Mouse (Mus musculus) midbrain, postnatal 0 days (tissue): ENCODE data around the gene Ttc41. TPM values are rescaled to one million over a fixed set of nuclear protein-coding genes. Genes with fewer than 3 reads are reported as not detected.

Experiments
- ATAC-seq: fragments of 200-750 bp; cut with Nextera tagmentation; 2 replicates; pipeline ENCODE4 v1.8.0; 2017; ENCODE audit warnings: moderate number of reproducible peaks, mild to moderate bottlenecking, moderate TSS enrichment, moderate library complexity; ENCODE audit not compliant: low FRiP score
- DNase-seq: peaks from one replicate; pipeline ENCODE4 v3.0.0-alpha.2; 2015; ENCODE audit warnings: low spot score
- H3K27ac ChIP-seq: fragments of 300-500 bp; sonication (generic); 2 replicates; pipeline ENCODE4 v1.5.1; 2014; ENCODE audit warnings: low read depth, mild to moderate bottlenecking, low read length, mixed read lengths
- H3K27me3 ChIP-seq: fragments of 300-500 bp; sonication (generic); 2 replicates; pipeline ENCODE4 v1.6.1; 2014; ENCODE audit warnings: low read length, control low read depth, mixed read lengths; ENCODE audit not compliant: insufficient read depth
- H3K36me3 ChIP-seq: fragments of 300-500 bp; sonication (generic); 2 replicates; pipeline ENCODE4 v1.6.1; 2014; ENCODE audit warnings: low read length, control low read depth, mixed read lengths; ENCODE audit not compliant: insufficient read depth
- H3K4me1 ChIP-seq: fragments of 300-500 bp; sonication (generic); 2 replicates; pipeline ENCODE4 v1.6.1; 2014; ENCODE audit warnings: mild to moderate bottlenecking, control low read depth, antibody characterized with exemption, low read length, mixed read lengths; ENCODE audit not compliant: insufficient read depth
- H3K4me2 ChIP-seq: fragments of 300-500 bp; sonication (generic); 2 replicates; pipeline ENCODE4 v1.6.1; 2014; ENCODE audit warnings: low read depth, mild to moderate bottlenecking, low read length, mixed read lengths; ENCODE audit not compliant: poor library complexity, severe bottlenecking
- H3K4me3 ChIP-seq: fragments of 300-500 bp; sonication (generic); 2 replicates; pipeline ENCODE4 v1.5.1; 2014; ENCODE audit warnings: low read depth, mild to moderate bottlenecking, low read length, moderate library complexity
- H3K9ac ChIP-seq: fragments of 300-500 bp; sonication (generic); replicated peaks from 2 replicates; pipeline ENCODE4 v1.6.1; 2014; ENCODE audit warnings: mild to moderate bottlenecking, low read length, moderate library complexity, mixed read lengths; ENCODE audit not compliant: poor library complexity, severe bottlenecking
- H3K9me3 ChIP-seq: fragments of 300-500 bp; sonication (generic); 2 replicates; pipeline ENCODE4 v1.6.1; 2016; ENCODE audit warnings: low read length, control low read depth
- CTCF ChIP-seq: IDR thresholded peaks from 2 replicates; pipeline ENCODE4 v1.5.1; 2016; ENCODE audit warnings: antibody characterized with exemption, mild to moderate bottlenecking
- WGBS: fragments of 180-500 bp; shearing (Covaris S2); extraction: QIAGEN DNeasy Blood & Tissue Kit; methylation state at CpG from one replicate; pipeline ENCODE4 v1.1.7; 2014; 5-methylcytosine and 5-hydroxymethylcytosine counted together
- polyA plus RNA-seq: library from polyadenylated mRNA; unstranded; fragments of >200 nt; fragmentation: Nextera tagmentation; extraction: Ambion mirVana; gene quantifications from 2 replicates; pipeline ENCODE4 v1.2.1, GENCODE M21; 2015
- total RNA-seq: library from RNA; depleted of rRNA; stranded (reverse); fragments of >200 nt; gene quantifications from 2 replicates; pipeline ENCODE4 v1.2.3, GENCODE M21; 2014

The Ttc41 gene
- total and polyA plus RNA-seq, 2 experiments from 2014 or later = 1.6 to 1.8 TPM

GRCm38 (mm10) chr10:86705922-86706752 is 526 bp downstream of the Ttc41 start:
- Histone ChIP-seq H3K36me3 (peaks cover 14% of the 10 kb centered on the region), H3K27me3 (no peaks in the 10 kb centered on the region), H3K9ac (peak overlapping the region; percentile 60), H3K4me1 (peaks cover 6% of the 10 kb centered on the region; the same call in 1 of the 2 replicates), H3K27ac (peak overlapping the region; percentile 91), H3K9me3 (no peaks in the 10 kb centered on the region), H3K4me2 (peak overlapping the region; percentile 62), H3K4me3 (peak overlapping the region; percentile 76)
- ATAC-seq (peak; percentile 90), DNase-seq (no peak)
- WGBS = 3% methylated on average over 33 of the region's 33 CpGs
- no peak for TF ChIP-seq CTCF

- Histone ChIP-seq H3K9ac (0 out of 2 replicates have a peak overlapping the region, but pooled peaks have one; percentile 60), H3K27ac (no peak overlapping the region; the same call in 1 of the 2 replicates), H3K9me3 (no peaks in the 10 kb centered on the region), H3K36me3 (peaks cover 7% of the 10 kb centered on the region), H3K4me2 (peak overlapping the region; percentile 62; the same call in 1 of the 2 replicates), H3K4me3 (no peak overlapping the region), H3K27me3 (no peaks in the 10 kb centered on the region), H3K4me1 (peaks cover 6% of the 10 kb centered on the region; the same call in 1 of the 2 replicates)
- ATAC-seq = no peak
- TF ChIP-seq CTCF = no peak
- no peak for DNase-seq
- WGBS = 86% methylated on average over 3 of the region's 3 CpGs
Observed at GRCm38 (mm10) chr10:86707134-86707533, 1.5 kb downstream of the Ttc41 start.

- TF ChIP-seq CTCF = no peak
Observed at GRCm38 (mm10) chr10:86712156-86712555, 6.5 kb downstream of the Ttc41 start.

GRCm38 (mm10) chr10:86727548-86727980 is 22.0 kb downstream of the Ttc41 start:
- DNase-seq (peak; percentile 47), ATAC-seq (peak; percentile 80)
- Histone ChIP-seq H3K9ac (no peak overlapping the region), H3K27ac (0 out of 2 replicates have a peak overlapping the region, but pooled peaks have one; percentile 44), H3K27me3 (no peaks in the 10 kb centered on the region), H3K4me3 (peak overlapping the region; percentile 22), H3K4me1 (0 out of 2 replicates have a peak, but pooled peaks cover 3% of the 10 kb centered on the region), H3K36me3 (no peaks in the 10 kb centered on the region), H3K9me3 (no peaks in the 10 kb centered on the region), H3K4me2 (peak overlapping the region; percentile 42)
- TF ChIP-seq CTCF = no peak
- 6% methylated on average over 12 of the region's 12 CpGs for WGBS

More at GRCm38 (mm10) chr10:86712156-86712555, 6.5 kb downstream of the Ttc41 start:
- H3K4me2 ChIP-seq = no peak overlapping the region
- DNase-seq (no peak), ATAC-seq (no peak)
- no peaks in the 10 kb centered on the region for H3K9me3 ChIP-seq
- H3K27me3 ChIP-seq = no peaks in the 10 kb centered on the region
- no peak overlapping the region for H3K4me3 ChIP-seq
- H3K36me3 ChIP-seq = no peaks in the 10 kb centered on the region
- WGBS = 64% methylated on average over 3 of the region's 3 CpGs
- H3K9ac ChIP-seq = no peak overlapping the region
- no peak overlapping the region for H3K27ac ChIP-seq
- H3K4me1 ChIP-seq = no peaks in the 10 kb centered on the region

GRCm38 (mm10) chr10:86728176-86728575 is 22.6 kb downstream of the Ttc41 start:
- Histone ChIP-seq H3K9ac (no peak overlapping the region), H3K36me3 (no peaks in the 10 kb centered on the region), H3K27me3 (no peaks in the 10 kb centered on the region), H3K4me2 (peak overlapping the region; percentile 42), H3K4me1 (0 out of 2 replicates have a peak, but pooled peaks cover 3% of the 10 kb centered on the region), H3K4me3 (no peak overlapping the region), H3K27ac (0 out of 2 replicates have a peak overlapping the region, but pooled peaks have one; percentile 44), H3K9me3 (no peaks in the 10 kb centered on the region)
- ATAC-seq = no peak
- WGBS = 95% methylated on average over 3 of the region's 3 CpGs
- peak; percentile 41 for DNase-seq
- TF ChIP-seq CTCF = no peak
